Mouse (Mus musculus) cerebellum, adult 2 months (tissue): ENCODE data around the gene Tollip.

Experiments
- CTCF ChIP-seq: fragments of 200-500 bp; IDR thresholded peaks from 2 replicates; pipeline ENCODE4 v1.5.1; 2011; ENCODE audit warnings: low read depth, mild to moderate bottlenecking, control low read depth, low read length, moderate library complexity, borderline replicate concordance; ENCODE audit not compliant: insufficient read depth
- POLR2A ChIP-seq: fragments of 200-500 bp; IDR thresholded peaks from 2 replicates; pipeline ENCODE4 v1.6.1; 2011; ENCODE audit warnings: low read length, control low read depth, borderline replicate concordance; ENCODE audit not compliant: insufficient read depth

- TF ChIP-seq CTCF, result no peak
- no peak for TF ChIP-seq POLR2A
These were observed 78.0 kb downstream of the Tollip start for GRCm38 (mm10) chr7:141840354-141840753.
